Mouse (Mus musculus): ENCODE measurements at regions not wholly inside any gene's neighbourhood (a gene's known extent, or its start where the extent isn't known, plus 50 kb on each side); places are given as distances from the start of the nearest gene placed in this dataset.

DNA sequence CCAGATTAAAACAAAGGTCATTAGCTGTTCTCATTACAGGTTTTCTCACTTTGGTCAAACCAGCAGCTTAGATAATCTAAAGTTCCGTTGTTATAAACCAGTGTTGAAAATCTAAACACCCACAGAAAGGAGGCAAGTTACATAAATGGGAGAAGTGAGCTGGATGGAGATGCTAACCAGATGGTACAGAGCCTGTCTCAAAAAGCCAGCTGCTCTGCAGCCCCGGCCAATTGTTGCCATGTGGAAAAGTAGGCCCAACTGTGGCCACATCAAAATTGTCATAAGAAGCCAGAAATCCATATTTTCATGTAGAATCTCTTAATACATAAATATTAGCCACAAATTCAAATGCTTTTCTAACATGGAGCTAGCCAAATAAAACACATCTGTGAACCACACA lies 188.9 kb upstream of the 1810046K07Rik start:
- no peak for DNase-seq (ENCODE audit: low spot score in 2 of 2)

DNA sequence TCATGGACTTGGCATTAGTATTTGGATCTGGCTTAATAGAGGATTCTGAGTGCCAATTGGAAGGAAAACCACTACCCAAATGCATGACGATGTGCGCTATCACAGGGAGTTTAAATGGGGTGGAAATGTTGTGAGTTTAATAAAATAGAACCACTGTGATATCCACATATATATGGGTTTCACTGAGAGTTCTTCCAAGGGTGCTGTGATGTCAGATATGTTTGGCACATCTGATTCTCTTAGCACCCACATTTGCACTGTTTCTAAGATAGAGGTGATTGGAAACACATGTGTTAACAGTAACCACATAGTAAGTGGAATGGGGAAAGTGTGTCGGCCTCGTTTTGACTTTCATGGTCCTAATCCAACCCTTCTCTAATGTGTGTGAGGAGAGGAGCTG lies 189.7 kb upstream of the 1810046K07Rik start:
- DNase-seq (ENCODE audit: low spot score in 2 of 2): no peak

DNA sequence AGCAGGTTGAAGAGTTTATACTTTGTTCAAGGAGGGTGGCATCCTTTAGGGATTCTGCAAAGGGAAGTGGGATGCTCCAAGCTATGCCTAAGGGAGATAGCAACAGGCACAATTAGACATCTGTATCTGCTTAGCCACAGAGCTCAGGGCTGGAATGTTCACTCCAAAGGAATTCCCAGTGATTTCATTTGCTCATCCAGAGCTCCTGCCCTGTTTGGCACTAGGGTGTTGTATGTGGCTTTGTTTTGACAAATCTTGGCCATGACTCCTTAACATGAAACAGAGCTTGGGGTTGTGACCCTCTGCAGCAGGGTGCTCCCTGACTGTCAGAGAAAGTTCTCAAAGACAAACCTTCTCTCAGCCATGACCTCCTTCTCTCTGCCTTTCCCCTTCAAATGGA lies 194.8 kb upstream of the 1810046K07Rik start:
- no peak for DNase-seq (ENCODE audit: low spot score in 2 of 2)

DNA sequence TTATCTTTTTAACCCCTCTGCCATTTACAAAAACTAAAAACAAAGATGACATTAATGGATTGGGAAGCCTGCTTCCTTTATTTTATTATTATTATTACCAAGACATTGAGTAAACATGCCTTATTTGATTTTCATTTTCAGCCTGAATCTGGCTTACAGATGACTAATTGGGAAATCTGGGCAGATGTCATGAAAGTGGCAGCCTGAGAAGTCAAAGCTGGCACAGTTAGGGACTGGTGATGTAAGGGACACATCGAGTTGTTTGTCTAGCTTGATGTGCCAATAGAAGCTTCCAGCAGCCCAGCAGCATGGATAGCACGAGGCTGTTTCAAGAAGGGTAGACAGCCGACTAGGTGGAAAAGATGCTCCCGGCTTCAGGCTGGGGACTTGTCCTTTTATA lies 197.2 kb upstream of the 1810046K07Rik start:
- DNase-seq (ENCODE audit: low spot score in 2 of 2): no peak

DNA sequence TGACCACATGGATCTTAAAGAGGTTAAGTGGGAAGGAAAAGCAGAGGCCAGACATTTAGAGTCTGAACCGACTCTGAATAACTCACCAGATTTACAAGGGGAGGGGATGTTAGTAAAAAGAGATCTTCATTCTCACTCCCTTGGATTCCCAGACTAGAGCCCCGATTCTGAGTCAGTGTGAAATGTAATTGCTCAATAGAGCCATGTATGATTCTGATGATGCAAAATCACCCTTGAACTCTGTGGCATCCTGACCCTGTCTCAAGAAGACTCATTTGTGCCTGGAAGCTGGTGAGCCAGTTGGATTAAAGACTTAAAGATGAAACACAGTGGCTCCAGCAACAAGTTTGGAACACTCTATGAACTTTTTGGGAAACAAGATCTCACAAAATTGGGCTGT lies 210.2 kb upstream of the 1810046K07Rik start:
- no peak for DNase-seq (ENCODE audit: low spot score in 2 of 2)

DNA sequence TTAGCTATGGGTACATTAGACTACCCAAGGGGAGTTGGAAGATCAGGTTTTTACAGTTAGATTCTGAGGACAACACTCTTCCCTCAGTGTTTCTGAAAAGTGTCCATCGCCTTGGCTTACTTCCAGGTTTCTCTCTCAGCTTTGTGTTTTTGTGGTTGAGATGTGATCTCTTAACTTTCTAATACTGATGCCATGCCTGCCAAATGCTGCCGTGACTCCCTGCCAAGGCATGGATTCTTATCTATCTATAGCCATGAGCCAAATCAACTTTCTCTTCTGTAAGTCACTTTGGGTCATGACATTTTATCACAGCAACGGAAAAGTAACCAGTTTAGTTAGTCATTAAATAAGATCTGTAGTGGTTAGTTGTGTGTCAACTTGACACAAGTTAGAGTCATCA lies 213.2 kb upstream of the 1810046K07Rik start:
- no peak for DNase-seq (ENCODE audit: low spot score in 2 of 2)

DNA sequence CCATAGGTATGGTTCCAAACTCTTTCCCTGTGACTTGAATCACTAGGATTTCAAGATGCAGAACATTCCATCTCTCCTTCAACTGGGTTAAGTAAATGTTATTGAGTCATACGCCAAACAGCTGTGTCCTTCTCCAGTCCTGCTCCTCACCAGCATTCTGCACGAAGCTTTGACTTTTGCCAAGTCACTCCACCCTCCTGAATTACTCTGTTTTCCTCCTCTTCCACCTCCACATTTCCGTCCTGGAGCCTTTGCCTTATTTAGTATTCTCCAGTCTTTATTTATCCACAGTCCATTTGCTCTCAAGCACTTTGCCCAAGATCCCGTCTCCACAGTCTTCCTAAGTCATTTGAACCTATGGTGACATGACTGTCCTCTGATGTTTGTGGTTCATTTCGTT lies 193.1 kb upstream of the Arhgap20 start:
- no peak for DNase-seq (ENCODE audit: low spot score in 2 of 2)

DNA sequence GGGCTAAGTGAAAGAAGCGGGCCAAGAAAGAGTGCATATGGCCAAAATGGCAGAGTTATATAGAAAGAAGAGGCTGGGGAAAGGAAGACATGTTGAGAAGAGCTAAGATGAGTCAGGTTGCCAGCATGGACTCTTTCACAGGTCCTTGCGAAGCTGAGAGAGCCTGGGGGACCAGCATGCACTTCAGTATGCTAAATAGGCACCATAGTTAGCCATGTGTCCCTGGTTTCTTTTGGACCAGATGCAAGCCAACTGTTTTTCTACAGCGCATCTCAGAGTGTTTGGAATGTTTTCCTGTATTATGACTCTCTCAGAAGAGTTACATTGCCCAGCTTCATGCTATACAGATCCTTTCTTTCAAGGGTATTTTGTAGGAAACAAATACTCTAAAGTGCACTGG lies 183.5 kb upstream of the Arhgap20 start:
- DNase-seq (ENCODE audit: low spot score in 2 of 2): no peak

DNA sequence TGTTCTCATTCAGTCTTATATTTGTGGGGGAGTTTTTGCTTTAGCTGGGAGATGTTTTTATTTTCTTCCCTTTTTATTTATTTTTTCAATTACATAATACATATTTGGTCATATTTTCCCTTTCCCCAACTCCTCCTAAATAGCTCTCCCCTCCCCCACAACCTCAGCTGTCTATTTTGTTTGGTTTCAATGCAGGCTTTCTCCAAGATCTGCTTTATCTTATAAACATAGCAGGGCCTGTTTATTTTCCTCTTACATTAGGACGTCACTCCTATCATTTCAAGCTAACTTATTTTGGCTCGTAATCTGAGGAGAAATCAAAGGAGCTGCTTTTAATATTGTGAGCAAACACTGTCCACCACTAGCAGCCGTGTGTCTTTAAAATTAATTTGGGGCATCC lies 171.4 kb upstream of the Arhgap20 start:
- DNase-seq (ENCODE audit: low spot score in 2 of 2): no peak

DNA sequence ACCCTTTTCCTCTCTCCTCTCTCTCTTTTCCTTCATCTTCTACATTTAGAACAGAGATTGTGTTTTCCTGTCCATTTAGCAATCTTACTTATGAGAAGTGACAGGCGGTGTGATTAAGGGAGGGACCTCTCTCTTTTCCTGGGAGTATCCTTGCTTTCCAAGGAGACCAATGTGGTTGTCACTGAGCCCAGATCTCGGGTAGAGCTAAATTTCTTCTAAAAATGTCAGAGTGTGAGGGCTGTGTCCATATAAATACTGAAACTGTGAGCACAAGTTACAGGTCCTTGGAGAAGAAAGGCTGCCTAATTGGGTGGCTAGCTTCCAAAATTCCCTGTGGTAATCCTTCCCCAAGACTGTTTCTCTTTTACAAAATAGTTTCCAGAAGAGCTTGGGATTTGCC lies 166.4 kb upstream of the Arhgap20 start:
- no peak for DNase-seq (ENCODE audit: low spot score in 2 of 2)

DNA sequence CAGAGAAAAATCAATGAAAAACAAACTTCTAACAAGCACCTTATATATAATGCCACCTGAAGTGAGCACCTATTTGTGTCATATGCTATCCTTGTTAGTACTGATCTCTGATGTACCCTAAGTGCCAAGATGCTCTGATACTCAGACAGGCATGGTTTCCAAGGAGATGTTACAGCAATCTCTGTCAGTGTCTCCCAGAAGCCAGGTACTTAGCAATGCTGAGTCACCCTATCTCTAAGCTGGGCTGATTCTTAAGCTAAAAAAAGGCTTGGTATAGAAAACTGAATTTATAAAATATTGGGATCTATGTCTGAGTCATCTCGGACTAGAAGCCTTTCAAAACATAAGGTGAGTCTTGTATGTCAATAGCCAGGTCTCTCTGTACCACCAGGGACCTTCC lies 157.0 kb upstream of the Arhgap20 start:
- DNase-seq (ENCODE audit: low spot score in 2 of 2): no peak

DNA sequence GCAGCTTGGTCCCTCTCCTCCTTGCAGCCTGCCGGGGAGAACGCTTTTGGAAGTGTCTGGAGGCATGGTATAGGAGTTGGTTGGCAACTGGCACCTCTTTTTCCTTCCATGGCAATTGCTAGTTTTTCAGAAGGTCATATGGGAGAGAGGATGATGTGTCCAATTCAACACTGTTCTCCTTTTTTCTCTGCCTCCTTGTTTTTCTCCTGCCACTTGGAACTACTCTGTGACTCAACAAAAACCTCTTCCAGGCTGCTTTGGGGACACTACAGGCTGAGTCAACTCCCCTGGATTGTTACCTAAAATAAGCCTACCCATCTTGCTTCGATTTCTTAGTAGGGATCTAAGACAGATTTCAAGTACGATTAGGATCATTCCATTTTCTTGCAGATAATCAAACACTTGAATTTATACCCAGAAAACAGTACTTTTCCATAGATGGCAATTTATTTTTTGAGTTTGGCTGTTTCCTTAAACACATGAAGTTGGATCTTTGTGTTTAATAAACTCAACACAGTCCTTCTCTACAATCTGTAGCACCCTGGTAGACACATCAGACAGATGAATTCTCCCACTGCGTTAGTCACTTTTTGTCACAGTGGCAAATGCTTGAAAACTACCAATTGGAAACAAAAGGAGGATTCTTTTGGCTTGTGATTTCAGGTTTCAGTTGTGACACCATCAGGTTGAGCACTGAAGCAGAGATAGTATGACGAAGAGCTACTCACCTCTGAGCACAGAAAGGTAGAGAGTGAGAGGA lies 156.3 kb upstream of the Arhgap20 start:
- DNase-seq (ENCODE audit: low spot score in 2 of 2): no peak

DNA sequence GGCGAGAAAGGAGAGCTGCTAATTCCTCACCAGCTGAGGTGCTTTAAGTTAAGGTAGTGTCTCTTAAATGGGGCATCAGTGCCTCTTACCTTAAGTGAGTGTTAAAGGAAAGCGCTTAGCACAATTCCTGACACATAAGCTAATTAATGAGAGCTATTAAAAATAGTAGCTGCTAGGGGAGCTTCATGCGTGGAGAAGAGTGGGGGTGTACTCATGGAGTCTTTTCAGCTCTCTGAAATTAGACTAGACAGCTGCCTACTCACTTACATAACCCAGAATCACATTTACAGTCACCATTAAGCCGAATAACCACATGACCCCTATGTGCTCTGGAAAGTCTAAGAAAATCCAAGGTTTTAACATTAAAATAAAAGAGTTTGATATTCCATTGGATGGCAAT lies 139.0 kb upstream of the Arhgap20 start:
- no peak for DNase-seq (ENCODE audit: low spot score in 2 of 2)

DNA sequence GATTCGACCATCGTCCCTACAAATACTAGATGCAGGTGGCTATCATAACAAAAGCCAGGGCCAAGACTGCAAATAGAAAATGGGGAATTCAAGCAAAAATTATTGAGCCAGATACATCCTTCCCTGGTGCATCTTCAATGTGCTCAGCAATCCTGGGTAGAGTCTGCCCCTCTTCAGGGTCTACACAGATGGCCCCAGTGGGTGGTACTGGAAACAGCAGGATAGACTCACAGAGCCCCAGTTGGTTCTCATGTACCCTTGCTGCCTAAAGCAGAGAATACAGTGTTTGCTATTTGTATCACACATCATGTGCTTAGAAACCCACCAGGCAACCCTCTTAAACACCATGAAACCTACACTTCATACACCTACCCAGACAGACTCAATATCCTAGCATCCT lies 129.0 kb upstream of the Arhgap20 start:
- no peak for DNase-seq (ENCODE audit: low spot score in 2 of 2)

DNA sequence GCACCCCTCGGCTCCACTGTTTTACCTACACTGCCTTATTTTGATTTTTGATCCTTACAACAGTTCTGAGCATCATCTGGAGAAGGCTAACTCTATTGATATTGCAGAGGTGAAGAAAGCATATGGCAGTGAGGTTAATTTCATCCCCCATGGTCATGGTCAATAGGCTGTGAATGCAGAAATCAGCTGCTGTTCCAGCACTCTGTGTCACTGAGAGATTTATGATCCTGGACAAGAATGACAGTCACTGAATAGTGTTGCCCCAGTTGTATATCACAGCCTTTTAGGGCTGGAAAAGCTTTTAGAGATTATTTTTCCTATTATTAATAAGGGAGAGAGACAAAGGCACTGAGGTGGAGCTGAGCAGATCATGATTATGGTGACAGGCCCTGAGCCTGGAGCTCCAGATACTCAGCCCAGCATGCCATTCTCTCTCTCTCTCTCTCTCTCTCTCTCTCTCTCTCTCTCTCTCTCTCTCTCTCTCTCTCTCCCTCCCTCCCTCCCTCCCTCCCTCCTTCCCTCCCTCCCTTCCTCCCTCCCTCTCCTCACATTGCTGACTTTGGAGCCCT lies 128.5 kb upstream of the Arhgap20 start:
- DNase-seq (ENCODE audit: low spot score in 2 of 2): no peak

DNA sequence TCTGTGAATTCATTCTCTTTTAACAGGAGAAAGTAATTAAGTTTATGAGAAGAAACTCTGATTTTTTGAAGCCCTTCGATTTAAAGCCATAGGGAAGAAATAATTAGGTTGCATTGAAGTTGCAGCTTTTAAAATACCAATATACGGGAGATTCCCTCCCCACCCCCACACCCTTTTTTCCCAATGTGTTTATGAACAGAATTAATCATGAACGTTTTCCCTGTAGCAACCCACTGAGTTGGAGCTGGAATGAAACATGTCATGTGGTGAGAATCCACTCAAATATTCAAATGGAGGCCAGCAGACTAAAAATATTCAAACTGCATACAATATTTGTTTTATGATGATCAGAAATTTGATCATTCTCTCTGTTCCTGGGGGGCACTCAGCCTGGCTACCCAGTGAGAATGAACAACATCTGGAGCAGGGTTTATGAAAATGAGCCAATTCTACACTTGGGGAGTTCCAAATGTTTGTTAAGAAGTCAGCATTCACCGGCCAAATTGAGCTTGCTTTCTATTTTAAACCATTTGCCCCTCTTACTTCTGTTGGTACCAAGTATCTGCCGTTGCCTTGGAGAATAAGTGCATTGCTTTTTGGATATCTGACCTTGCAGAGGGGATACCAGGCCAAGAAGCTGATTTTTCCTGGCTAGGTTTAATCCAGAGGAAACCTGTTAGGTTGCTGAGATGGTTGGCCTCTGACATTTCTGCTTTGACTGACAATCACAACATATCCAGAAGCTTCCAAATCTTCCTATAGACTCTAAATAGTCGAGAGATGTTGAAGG lies 127.8 kb upstream of the Arhgap20 start:
- no peak for DNase-seq (ENCODE audit: low spot score in 2 of 2)

DNA sequence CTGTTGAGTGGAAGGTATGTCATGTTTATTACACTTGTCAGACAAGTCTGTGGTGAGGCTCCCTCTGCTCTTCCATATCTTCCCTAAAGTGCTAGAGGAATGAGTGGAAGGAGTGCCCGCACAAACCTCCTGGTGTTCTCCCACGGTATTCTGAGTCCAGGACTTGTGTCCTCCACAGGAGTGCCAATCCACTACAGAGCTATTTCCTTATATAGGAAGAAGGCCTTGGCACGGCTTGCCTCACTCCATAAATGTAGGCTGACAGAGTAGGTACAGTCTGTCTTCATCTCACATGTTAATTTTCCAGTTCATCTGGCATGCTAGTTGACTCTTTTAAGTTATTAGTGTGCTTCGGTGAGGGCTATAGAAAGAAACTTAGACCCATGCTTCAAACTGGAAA lies 123.4 kb upstream of the Arhgap20 start:
- DNase-seq (ENCODE audit: low spot score in 2 of 2): no peak

DNA sequence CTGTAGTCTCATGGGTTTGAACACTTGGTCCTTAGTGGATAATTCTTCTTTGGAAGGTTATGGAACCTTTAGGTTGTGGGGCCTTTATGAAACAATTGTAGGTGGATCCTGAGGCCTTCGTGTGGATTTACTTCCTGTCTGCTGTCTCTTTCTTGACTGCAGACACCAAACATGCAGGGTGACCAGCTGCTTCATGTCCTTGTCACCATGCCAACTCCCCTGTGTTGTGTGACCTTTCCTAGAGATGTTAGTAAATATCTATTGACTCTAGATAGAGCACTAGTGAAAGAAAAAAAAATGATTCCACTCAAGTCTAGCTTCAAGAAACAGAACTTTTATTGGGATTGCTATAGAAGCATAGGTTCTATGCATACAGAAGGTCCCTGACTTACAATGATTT lies 119.7 kb upstream of the Arhgap20 start:
- DNase-seq (ENCODE audit: low spot score in 2 of 2): no peak

DNA sequence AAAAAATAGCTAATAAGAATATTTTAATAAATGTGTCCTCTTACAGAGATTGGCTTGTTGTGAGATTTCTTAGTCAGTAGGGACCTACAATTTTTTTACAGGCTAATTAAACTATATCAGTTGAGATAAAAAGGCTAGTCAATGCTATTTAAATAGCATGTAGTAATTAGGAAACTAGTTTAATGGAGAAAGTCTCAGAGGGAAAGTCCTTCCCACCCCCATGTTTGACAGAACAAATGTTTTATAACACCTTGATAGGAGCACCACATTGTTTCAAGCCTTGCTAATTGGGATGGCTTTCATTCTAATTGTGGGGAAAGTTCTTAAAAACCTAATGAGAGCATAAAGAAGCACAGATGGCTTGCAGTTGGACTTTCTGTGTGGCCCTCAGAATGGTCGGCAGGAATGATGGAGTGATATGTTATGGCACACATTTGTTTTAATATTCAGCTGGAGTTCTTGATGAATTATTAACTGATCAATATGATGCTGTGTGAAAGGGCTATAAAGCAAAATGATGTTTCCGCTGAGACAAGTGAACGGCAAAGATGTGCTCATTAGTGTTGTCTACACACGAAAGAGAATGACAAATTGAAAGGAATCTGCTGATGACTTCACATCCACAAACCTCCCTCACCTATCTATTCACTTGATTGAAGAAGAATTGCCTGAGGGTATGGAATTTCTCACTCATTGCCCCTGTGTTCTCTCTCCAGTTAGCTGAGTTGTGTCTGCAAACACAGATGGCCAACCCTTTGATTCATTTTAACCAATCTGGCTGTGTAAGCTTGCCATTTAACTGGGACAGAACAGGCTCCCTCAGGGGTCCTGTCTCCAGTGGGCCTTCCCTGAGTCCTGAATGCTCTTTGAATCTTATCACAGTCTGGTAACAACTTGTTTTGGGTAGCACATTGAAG lies 111.5 kb upstream of the Arhgap20 start:
- DNase-seq (ENCODE audit: low spot score in 2 of 2): no peak

DNA sequence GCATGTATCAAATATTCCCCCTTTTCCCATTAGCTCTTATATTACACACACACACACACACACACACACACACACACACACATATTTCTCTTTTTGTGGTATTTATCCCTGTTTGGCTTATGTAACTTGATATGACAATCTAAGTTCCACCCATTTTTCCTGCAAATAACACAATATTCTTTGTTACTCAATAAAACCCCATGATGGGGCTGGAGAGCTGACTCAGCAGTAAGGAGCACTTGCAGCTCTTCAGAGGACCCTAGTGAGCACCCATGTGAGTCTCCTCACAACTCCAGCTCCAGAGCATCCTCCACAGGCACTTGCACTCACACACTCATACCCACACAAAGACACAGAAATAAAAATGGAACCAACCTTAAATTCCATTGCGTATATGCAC lies 110.5 kb upstream of the Arhgap20 start:
- no peak for DNase-seq (ENCODE audit: low spot score in 2 of 2)

DNA sequence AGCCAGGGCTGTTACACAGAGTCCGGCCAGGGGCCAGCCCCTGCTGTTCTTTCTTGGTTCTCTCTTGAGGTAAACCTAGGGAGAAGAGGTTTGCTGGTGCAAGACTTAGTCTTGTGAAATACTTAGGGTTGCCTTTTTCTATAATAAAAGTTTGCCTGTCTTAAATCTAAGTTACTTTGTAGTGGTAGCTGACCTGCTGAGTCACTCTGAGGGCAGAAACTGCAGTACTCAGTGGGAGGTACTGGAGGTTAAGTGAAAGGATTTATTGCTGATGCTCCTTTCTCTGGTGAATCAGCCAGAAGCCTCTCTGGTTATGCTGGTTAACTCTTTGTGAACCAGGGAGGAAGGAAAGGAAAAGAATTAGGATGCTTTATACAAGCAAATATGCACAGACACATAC lies 107.3 kb upstream of the Arhgap20 start:
- DNase-seq (ENCODE audit: low spot score in 2 of 2): no peak
